Mouse (Mus musculus) hindbrain, embryonic 10.5 days (tissue): ENCODE measurements at regions not wholly inside any gene's neighbourhood (a gene's known extent, or its start where the extent isn't known, plus 50 kb on each side); places are given as distances from the start of the nearest gene placed in this dataset.

ENCODE experiments used
- DNase-seq: peaks from one replicate; pipeline ENCODE4 v3.0.0-alpha.2; 2017; ENCODE audit warnings: low spot score
- H3K27ac ChIP-seq: fragments of 300-500 bp; sonication (generic); 2 replicates; pipeline ENCODE4 v1.5.1; 2016; ENCODE audit warnings: mild to moderate bottlenecking, moderate library complexity
- H3K27me3 ChIP-seq: fragments of 300-500 bp; sonication (generic); 2 replicates; pipeline ENCODE4 v1.6.1; 2016; ENCODE audit warnings: mild to moderate bottlenecking; ENCODE audit not compliant: poor library complexity, insufficient read depth, severe bottlenecking
- H3K36me3 ChIP-seq: fragments of 300-500 bp; sonication (generic); 2 replicates; pipeline ENCODE4 v1.6.1; 2016; ENCODE audit warnings: mild to moderate bottlenecking, moderate library complexity
- H3K4me1 ChIP-seq: fragments of 300-500 bp; sonication (generic); replicated peaks from 2 replicates; pipeline ENCODE4 v1.6.1; 2016; ENCODE audit warnings: mild to moderate bottlenecking
- H3K4me3 ChIP-seq: fragments of 300-500 bp; sonication (generic); 2 replicates; pipeline ENCODE4 v1.5.1; 2016; ENCODE audit warnings: mild to moderate bottlenecking, moderate library complexity
- H3K9me3 ChIP-seq: fragments of 300-500 bp; sonication (generic); 2 replicates; pipeline ENCODE4 v1.6.1; 2016; ENCODE audit warnings: mild to moderate bottlenecking, moderate library complexity
- WGBS: fragments of 180-500 bp; shearing (Covaris S2); methylation state at CpG from one replicate; pipeline ENCODE4 v1.1.7; 2016; 5-methylcytosine and 5-hydroxymethylcytosine counted together

- Histone ChIP-seq H3K36me3 (no peaks in the 10 kb centered on the region), H3K9me3 (no peaks in the 10 kb centered on the region), H3K4me1 (no peaks in the 10 kb centered on the region), H3K27ac (no peak overlapping the region), H3K4me3 (no peak overlapping the region), H3K27me3 (no peaks in the 10 kb centered on the region)
- DNase-seq = no peak
- WGBS = 87% methylated on average over 2 of the region's 2 CpGs
These were observed 54.0 kb upstream of the Satb2 start for GRCm38 (mm10) chr1:57032407-57032806.

- DNase-seq = no peak
- Histone ChIP-seq H3K4me3 (no peak overlapping the region), H3K9me3 (no peaks in the 10 kb centered on the region), H3K27me3 (no peaks in the 10 kb centered on the region), H3K27ac (no peak overlapping the region), H3K4me1 (no peaks in the 10 kb centered on the region), H3K36me3 (no peaks in the 10 kb centered on the region)
- WGBS = 90% methylated on average over 2 of the region's 2 CpGs
These were observed 54.8 kb upstream of the Satb2 start for GRCm38 (mm10) chr1:57033244-57033643.

GRCm38 (mm10) chr1:57034411-57034810 is 56.0 kb upstream of the Satb2 start:
- 90% methylated on average over 6 of the region's 6 CpGs for WGBS
- Histone ChIP-seq H3K27me3 (no peaks in the 10 kb centered on the region), H3K4me3 (no peak overlapping the region), H3K27ac (no peak overlapping the region), H3K36me3 (no peaks in the 10 kb centered on the region), H3K4me1 (no peaks in the 10 kb centered on the region), H3K9me3 (no peaks in the 10 kb centered on the region)
- DNase-seq = no peak

GRCm38 (mm10) chr1:57036382-57036781 is 57.9 kb upstream of the Satb2 start:
- no peaks in the 10 kb centered on the region for H3K9me3 ChIP-seq
- H3K27ac ChIP-seq = no peak overlapping the region
- 0 out of 2 replicates have a peak, but pooled peaks cover 3% of the 10 kb centered on the region for H3K4me1 ChIP-seq
- no peaks in the 10 kb centered on the region for H3K27me3 ChIP-seq
- no peaks in the 10 kb centered on the region for H3K36me3 ChIP-seq
- 90% methylated on average over 3 of the region's 3 CpGs for WGBS
- DNase-seq = no peak
- no peak overlapping the region for H3K4me3 ChIP-seq

GRCm38 (mm10) chr1:57040201-57040600 is 61.8 kb upstream of the Satb2 start:
- 51% methylated on average over 8 of the region's 8 CpGs for WGBS
- no peak for DNase-seq
- H3K36me3 ChIP-seq = no peaks in the 10 kb centered on the region
- 0 out of 2 replicates have a peak, but pooled peaks cover 3% of the 10 kb centered on the region for H3K4me1 ChIP-seq
- no peaks in the 10 kb centered on the region for H3K9me3 ChIP-seq
- H3K4me3 ChIP-seq = no peak overlapping the region
- H3K27ac ChIP-seq = no peak overlapping the region
- no peaks in the 10 kb centered on the region for H3K27me3 ChIP-seq

GRCm38 (mm10) chr1:57041578-57041977 is 63.1 kb upstream of the Satb2 start:
- H3K9me3 ChIP-seq = no peaks in the 10 kb centered on the region
- no peak overlapping the region for H3K4me3 ChIP-seq
- no peaks in the 10 kb centered on the region for H3K27me3 ChIP-seq
- H3K4me1 ChIP-seq = 0 out of 2 replicates have a peak, but pooled peaks cover 3% of the 10 kb centered on the region
- H3K27ac ChIP-seq = no peak overlapping the region
- no peak for DNase-seq
- no peaks in the 10 kb centered on the region for H3K36me3 ChIP-seq

GRCm38 (mm10) chr1:57053836-57054235 is 75.4 kb upstream of the Satb2 start:
- WGBS = 77% methylated on average over 4 of the region's 4 CpGs

GRCm38 (mm10) chr1:57055976-57056375 is 77.5 kb upstream of the Satb2 start:
- peaks cover 9% of the 10 kb centered on the region; the same call in 1 of the 2 replicates for H3K27me3 ChIP-seq

More at GRCm38 (mm10) chr1:57053836-57054235, 75.4 kb upstream of the Satb2 start:
- Histone ChIP-seq H3K36me3 (no peaks in the 10 kb centered on the region), H3K4me1 (no peaks in the 10 kb centered on the region), H3K9me3 (no peaks in the 10 kb centered on the region), H3K4me3 (no peak overlapping the region), H3K27ac (no peak overlapping the region), H3K27me3 (peaks cover 7% of the 10 kb centered on the region; the same call in 1 of the 2 replicates)
- DNase-seq = no peak

GRCm38 (mm10) chr1:57059216-57059615 is 80.8 kb upstream of the Satb2 start:
- Histone ChIP-seq H3K27me3 (peaks cover 17% of the 10 kb centered on the region; the same call in 1 of the 2 replicates), H3K4me3 (no peak overlapping the region), H3K36me3 (no peaks in the 10 kb centered on the region), H3K9me3 (no peaks in the 10 kb centered on the region), H3K27ac (no peak overlapping the region), H3K4me1 (peaks cover 10% of the 10 kb centered on the region)
- 51% methylated on average over 3 of the region's 3 CpGs for WGBS
- no peak for DNase-seq

More at GRCm38 (mm10) chr1:57055976-57056375, 77.5 kb upstream of the Satb2 start:
- Histone ChIP-seq H3K4me1 (peaks cover 10% of the 10 kb centered on the region), H3K9me3 (no peaks in the 10 kb centered on the region), H3K4me3 (no peak overlapping the region), H3K36me3 (no peaks in the 10 kb centered on the region), H3K27ac (no peak overlapping the region)
- DNase-seq = no peak
- 88% methylated on average over 9 of the region's 9 CpGs for WGBS

- Histone ChIP-seq H3K27me3 (no peaks in the 10 kb centered on the region), H3K4me3 (no peak overlapping the region), H3K9me3 (no peaks in the 10 kb centered on the region), H3K27ac (no peak overlapping the region), H3K36me3 (no peaks in the 10 kb centered on the region), H3K4me1 (peaks cover 9% of the 10 kb centered on the region)
- WGBS = 84% methylated on average over 3 of the region's 3 CpGs
- no peak for DNase-seq
These were observed 96.8 kb upstream of the Satb2 start for GRCm38 (mm10) chr1:57075221-57075620.

GRCm38 (mm10) chr1:57076696-57077095 is 98.2 kb upstream of the Satb2 start:
- no peak overlapping the region for H3K27ac ChIP-seq
- DNase-seq = no peak

GRCm38 (mm10) chr1:57080306-57080705 is 101.9 kb upstream of the Satb2 start:
- DNase-seq = no peak
- H3K27me3 ChIP-seq = 0 out of 2 replicates have a peak, but pooled peaks cover 3% of the 10 kb centered on the region
- H3K36me3 ChIP-seq = no peaks in the 10 kb centered on the region
- no peaks in the 10 kb centered on the region for H3K9me3 ChIP-seq
- H3K27ac ChIP-seq = no peak overlapping the region
- H3K4me3 ChIP-seq = no peak overlapping the region
- whole genome bisulfite sequencing = 63% methylated on average over 4 of the region's 4 CpGs
- H3K4me1 ChIP-seq = peaks cover 34% of the 10 kb centered on the region

More at GRCm38 (mm10) chr1:57076696-57077095, 98.2 kb upstream of the Satb2 start:
- Histone ChIP-seq H3K36me3 (no peaks in the 10 kb centered on the region), H3K4me3 (no peak overlapping the region), H3K4me1 (peaks cover 12% of the 10 kb centered on the region), H3K9me3 (no peaks in the 10 kb centered on the region), H3K27me3 (no peaks in the 10 kb centered on the region)
- 53% methylated on average over 8 of the region's 8 CpGs for WGBS

GRCm38 (mm10) chr1:57083134-57083533 is 104.7 kb upstream of the Satb2 start:
- no peaks in the 10 kb centered on the region for H3K9me3 ChIP-seq
- H3K27ac ChIP-seq = peak overlapping the region; percentile 50
- H3K4me1 ChIP-seq = peaks cover 25% of the 10 kb centered on the region
- 34% methylated on average over 17 of the region's 17 CpGs for WGBS
- H3K36me3 ChIP-seq = no peaks in the 10 kb centered on the region
- no peak for DNase-seq
- peak overlapping the region; percentile 29; the same call in 1 of the 2 replicates for H3K4me3 ChIP-seq
- 0 out of 2 replicates have a peak, but pooled peaks cover 3% of the 10 kb centered on the region for H3K27me3 ChIP-seq
